In genomic region chr4:100988231-100988799, GRCm38 (mm10) we compare ENCODE assay signal across 10 mouse cellular contexts. TPM values are rescaled to one million over a fixed set of nuclear protein-coding genes. Genes with fewer than 3 reads are reported as not detected.
DNase-seq lines count a peak whose midpoint lies in the region; ATAC-seq and TF ChIP-seq lines count a peak whose summit lies in the region.
"Had no signal": no experiment of that assay in that cellular context is flagged by ENCODE, and none has a peak within 500 bp of the region (broad histone marks: within the 10 kb centered on the region; RNA-seq: fewer than 3 reads in every experiment).

No protein-coding gene starts in this region.

- no peaks in the 10 kb centered on the region for H3K27me3 ChIP-seq in liver, embryonic 14.5 days (ENCODE audit: control insufficient read depth, insufficient read depth, low read length)
- no peaks in the 10 kb centered on the region for H3K27me3 ChIP-seq in embryonic facial prominence, embryonic 11.5 days (ENCODE audit: control insufficient read depth, insufficient read depth, low read length)
- no peaks in the 10 kb centered on the region for H3K27me3 ChIP-seq in forebrain, embryonic 11.5 days (ENCODE audit: control insufficient read depth, insufficient read depth, low read length)

- no peak for ATAC-seq in liver, embryonic 14.5 days (ENCODE audit: insufficient read depth)
- ATAC-seq in embryonic facial prominence, embryonic 11.5 days (replicated peaks; ENCODE audit: insufficient number of reproducible peaks, low FRiP score, low TSS enrichment, low read depth) = no peak
- ATAC-seq in megakaryocyte-erythroid progenitor cell, adult 5-6 weeks (replicated peaks; ENCODE audit: low FRiP score, low TSS enrichment, poor library complexity, severe bottlenecking) = 0 out of 2 replicates have a peak, but pooled peaks have one; percentile 42
- no peak for ATAC-seq in activated CD4-positive, CD25-positive, alpha-beta regulatory T cell, adult 4 months
- no peak for ATAC-seq in forebrain, embryonic 11.5 days (replicated peaks; ENCODE audit: low FRiP score)

- peak; percentile 72 for DNase-seq in embryo, embryonic 10 days (ENCODE audit: low spot score)
- DNase-seq in embryo, embryonic 9.5 days (ENCODE audit: extremely low spot score) = no peak
- peak in 1 of 3 experiments; percentile 30 for DNase-seq in liver, embryonic 14.5 days (ENCODE audit: low read depth in 3 of 3, low spot score in 3 of 3)
- DNase-seq in liver = no peak
- peak; percentile 69 for DNase-seq in embryonic facial prominence, embryonic 11.5 days (ENCODE audit: low spot score)
- DNase-seq in forebrain, embryonic 11.5 days (ENCODE audit: low spot score) = no peak

- WGBS in liver, embryonic 14.5 days (ENCODE audit: insufficient replicate concordance) = 79% methylated on average over 8 of the region's 8 CpGs
- WGBS in embryonic facial prominence, embryonic 11.5 days = 86% methylated on average over 8 of the region's 8 CpGs
- WGBS in forebrain, embryonic 11.5 days = 86% methylated on average over 8 of the region's 8 CpGs

- no peak overlapping the region for H3K4me2 ChIP-seq in liver, embryonic 14.5 days (ENCODE audit: low read depth)
- H3K4me2 ChIP-seq in embryonic facial prominence, embryonic 11.5 days (ENCODE audit: low read depth, low read length) = no peak overlapping the region
- no peak overlapping the region for H3K4me2 ChIP-seq in forebrain, embryonic 11.5 days (ENCODE audit: low read depth, low read length, severe bottlenecking)

- peaks cover 18 to 21% of the 10 kb centered on the region in 2 experiments for H3K4me1 ChIP-seq in liver, embryonic 14.5 days (replicated peaks; ENCODE audit: control insufficient read depth in 2 of 2, insufficient read depth in 2 of 2, low read length in 1 of 2)
- H3K4me1 ChIP-seq in embryonic facial prominence, embryonic 11.5 days (ENCODE audit: control insufficient read depth, insufficient read depth, low read length) = no peaks in the 10 kb centered on the region
- H3K4me1 ChIP-seq in forebrain, embryonic 11.5 days (replicated peaks; ENCODE audit: control insufficient read depth, insufficient read depth, low read length) = no peaks in the 10 kb centered on the region

- H3K9ac ChIP-seq in liver, embryonic 14.5 days (replicated peaks) = no peak overlapping the region
- H3K9ac ChIP-seq in embryonic facial prominence, embryonic 11.5 days (replicated peaks; ENCODE audit: low read length) = no peak overlapping the region
- no peak overlapping the region for H3K9ac ChIP-seq in forebrain, embryonic 11.5 days (ENCODE audit: low read length)

- H3K27ac ChIP-seq in liver, embryonic 14.5 days = no peak overlapping the region
- no peak overlapping the region for H3K27ac ChIP-seq in embryonic facial prominence, embryonic 11.5 days (replicated peaks; ENCODE audit: low read depth, low read length)
- H3K27ac ChIP-seq in forebrain, embryonic 11.5 days (ENCODE audit: low read depth, low read length) = no peak overlapping the region

- TF ChIP-seq CTCF in liver, embryonic 14.5 days (IDR thresholded peaks at IDR 0.05; ENCODE audit: low read depth) = peak; percentile 71

- TF ChIP-seq EP300 in liver, embryonic 14.5 days (IDR thresholded peaks at IDR 0.05; ENCODE audit: low read depth) = no peak

- no peak overlapping the region for H3K4me3 ChIP-seq in liver, embryonic 14.5 days (ENCODE audit: insufficient read depth in 1 of 2, low read depth in 2 of 2, low read length in 2 of 2)
- H3K4me3 ChIP-seq in embryonic facial prominence, embryonic 11.5 days (ENCODE audit: low read depth, low read length) = no peak overlapping the region
- no peak overlapping the region for H3K4me3 ChIP-seq in forebrain, embryonic 11.5 days (ENCODE audit: low read depth, low read length)
- H3K4me3 ChIP-seq: myocyte had no signal

- H3K36me3 ChIP-seq in liver, embryonic 14.5 days (replicated peaks; ENCODE audit: control insufficient read depth, insufficient read depth, low read depth) = no peaks in the 10 kb centered on the region
- H3K36me3 ChIP-seq in embryonic facial prominence, embryonic 11.5 days (replicated peaks; ENCODE audit: control insufficient read depth, insufficient read depth, low read depth, low read length) = peaks cover 2% of the 10 kb centered on the region
- no peaks in the 10 kb centered on the region; the same call in 1 of the 2 replicates for H3K36me3 ChIP-seq in forebrain, embryonic 11.5 days (ENCODE audit: control insufficient read depth, insufficient read depth, low read length)

- H3K9me3 ChIP-seq in liver, embryonic 14.5 days (ENCODE audit: control insufficient read depth, low read length) = no peaks in the 10 kb centered on the region
- no peaks in the 10 kb centered on the region for H3K9me3 ChIP-seq in embryonic facial prominence, embryonic 11.5 days (replicated peaks; ENCODE audit: control insufficient read depth, low read length)
- no peaks in the 10 kb centered on the region for H3K9me3 ChIP-seq in forebrain, embryonic 11.5 days (ENCODE audit: control insufficient read depth, low read length)

RNA-seq across cellular contexts. Expression of gene Gm10577, which starts 32.2 kb away (rescaled TPM):
- polyA plus RNA-seq in liver, embryonic 14.5 days (2012; rRNA removed) = not detected in 2 replicates
- not detected in 2 replicates for polyA plus RNA-seq in liver, embryonic 14.5 days (2014; fragmentation: Nextera tagmentation; extraction: Ambion mirVana)
- polyA plus RNA-seq in embryonic facial prominence, embryonic 11.5 days (2014; fragmentation: Nextera tagmentation; extraction: Ambion mirVana) = not detected in 2 replicates
- total RNA-seq in megakaryocyte-erythroid progenitor cell, adult 5-6 weeks (2014; fragmentation: Nextera tagmentation) = not detected in 2 replicates
- not detected in 2 replicates for total RNA-seq in megakaryocyte-erythroid progenitor cell, adult 5-6 weeks (2017)
- polyA plus RNA-seq in activated CD4-positive, CD25-positive, alpha-beta regulatory T cell, adult 4 months (2017; shearing (Covaris generic)) = not detected
- not detected in 2 replicates for polyA plus RNA-seq in forebrain, embryonic 11.5 days (2014; fragmentation: Nextera tagmentation; extraction: Ambion mirVana)
- polyA plus RNA-seq: heart, embryonic 14.5 days; myocyte had no signal

Comparison
In these comparisons a context has a peak if more than half of its experiments do, and no peak if none do; other contexts are left out.
1. DNase-seq: peak in embryo, embryonic 10 days (single experiment) and embryonic facial prominence, embryonic 11.5 days (single experiment); none in embryo, embryonic 9.5 days (single experiment), liver (single experiment) and forebrain, embryonic 11.5 days (single experiment).